Mouse (Mus musculus): ENCODE data around the gene Ap3b2.

DNA sequence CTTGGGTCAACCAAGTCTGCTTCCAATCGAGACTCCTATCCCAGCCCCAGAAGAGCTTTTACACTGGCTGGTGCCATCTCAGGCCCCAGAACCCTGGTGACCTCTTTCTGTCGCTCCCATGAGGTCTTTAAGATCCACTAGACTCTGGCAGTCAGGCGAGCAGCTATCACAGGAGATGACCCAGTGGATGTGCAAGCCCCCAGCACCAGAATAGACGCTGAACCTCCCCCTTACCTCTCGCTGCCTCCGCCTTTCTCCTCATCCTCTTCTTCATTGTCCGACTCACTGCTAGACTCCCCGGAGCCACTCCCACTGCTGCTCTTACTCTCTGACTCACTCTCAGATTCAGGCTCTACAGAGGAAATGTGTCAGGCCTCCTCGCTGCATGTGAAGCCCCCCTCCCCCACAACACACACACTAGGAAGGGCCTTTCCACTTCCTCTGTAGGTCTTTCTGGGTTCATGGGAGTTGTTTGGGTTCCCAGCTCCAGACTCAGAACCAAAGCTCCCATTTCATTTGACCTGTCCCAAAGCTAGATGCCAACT lies 28.7 kb downstream of the Ap3b2 start:
- no peak for TF ChIP-seq BHLHE40 (IDR thresholded peaks at IDR 0.05; ENCODE audit: low read depth, low read length)
- no peak for TF ChIP-seq EP300 (IDR thresholded peaks at IDR 0.05; ENCODE audit: low read length)
- no peak for TF ChIP-seq E2F4 (IDR thresholded peaks at IDR 0.05; ENCODE audit: insufficient replicate concordance, low read depth, low read length)
- TF ChIP-seq POLR2A (IDR thresholded peaks at IDR 0.05; ENCODE audit: low read depth, low read length): no peak

Measured in CH12.LX (cell line).